Mouse (Mus musculus): ENCODE measurements around the gene Brpf1.
A peak's percentile ranks its signal among the peaks of the same experiment; 100 is the strongest.
"Not testable (repeated sequence)": the region's sequence is repeated elsewhere in the genome, so short reads cannot be mapped to it uniquely, and the experiment has no call there.

Brpf1 gene

DNA sequence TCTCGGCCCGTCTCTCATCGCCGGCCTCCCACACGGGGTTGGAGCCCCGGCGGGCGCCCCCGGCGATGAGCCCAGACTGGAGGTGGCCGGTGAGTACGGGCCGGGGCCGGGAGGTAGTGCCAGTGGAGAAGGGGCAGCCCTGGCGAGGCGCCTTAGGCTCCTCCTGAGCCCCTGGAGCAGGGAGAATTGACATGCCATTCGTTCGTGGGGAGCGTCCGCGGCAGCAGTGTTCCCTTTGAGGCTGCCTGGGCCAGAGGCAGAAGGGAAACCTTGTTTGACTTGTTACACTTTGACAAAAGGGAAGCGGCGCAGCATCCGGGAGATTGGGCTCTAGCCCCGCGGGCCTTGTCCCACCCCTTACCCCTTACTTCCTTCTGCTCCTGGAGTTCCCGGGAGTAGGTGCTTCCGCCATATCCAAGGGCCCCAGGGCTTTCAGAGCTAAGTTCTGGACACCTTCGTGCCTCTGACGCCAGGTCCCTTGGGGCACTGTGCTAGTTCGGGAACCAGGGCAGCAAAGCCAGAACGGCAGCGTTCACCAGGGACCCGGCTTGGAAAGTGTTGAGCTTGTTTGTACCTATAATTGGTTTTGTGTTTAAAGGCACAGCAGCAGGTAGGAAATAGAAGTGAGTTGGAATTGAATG lies 664 bp downstream of the Brpf1 start:
- DNase-seq (ENCODE audit: low spot score): peak; percentile 51

DNA sequence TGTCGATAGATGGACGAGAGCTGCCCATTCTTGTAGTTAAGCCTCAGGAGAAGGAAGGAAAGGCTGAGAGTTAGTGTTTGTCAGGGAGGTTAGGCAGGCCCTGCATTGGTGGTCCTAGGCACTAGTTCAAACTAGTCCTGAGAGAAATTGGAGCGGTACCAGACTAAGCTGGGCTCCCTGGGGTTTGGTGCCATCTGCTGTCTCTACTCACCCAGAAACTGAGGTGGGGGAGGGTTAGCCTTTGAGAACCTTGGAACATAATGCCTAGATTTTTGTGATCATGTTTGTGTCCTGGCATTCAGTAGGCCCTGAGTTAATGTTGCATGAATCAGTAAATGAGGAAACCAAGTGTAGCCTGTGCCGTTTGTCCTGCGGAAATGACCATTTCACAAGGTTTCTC lies 1.2 kb downstream of the Brpf1 start:
- no peak for DNase-seq (ENCODE audit: low spot score)

DNA sequence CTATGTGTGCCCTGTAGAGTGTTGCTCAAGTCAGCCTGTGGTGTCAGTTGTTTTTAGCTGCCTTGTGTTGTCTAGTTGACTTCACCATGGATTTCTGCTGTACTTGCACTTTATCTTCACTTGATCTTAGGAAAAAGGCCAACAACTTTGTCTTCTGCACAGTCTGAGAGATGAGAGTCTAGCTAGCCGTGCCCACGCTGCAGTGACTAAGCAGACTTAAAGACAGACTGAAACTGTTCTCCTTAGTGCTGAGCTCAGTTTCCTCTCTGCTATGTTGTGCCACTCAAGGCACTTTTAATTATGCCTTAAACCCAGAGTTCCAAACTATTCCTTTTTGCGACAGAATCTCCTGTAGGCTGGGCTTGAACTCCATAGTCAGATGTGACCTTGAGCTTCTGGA lies 9.0 kb downstream of the Brpf1 start:
- no peak for DNase-seq (ENCODE audit: low spot score)

DNA sequence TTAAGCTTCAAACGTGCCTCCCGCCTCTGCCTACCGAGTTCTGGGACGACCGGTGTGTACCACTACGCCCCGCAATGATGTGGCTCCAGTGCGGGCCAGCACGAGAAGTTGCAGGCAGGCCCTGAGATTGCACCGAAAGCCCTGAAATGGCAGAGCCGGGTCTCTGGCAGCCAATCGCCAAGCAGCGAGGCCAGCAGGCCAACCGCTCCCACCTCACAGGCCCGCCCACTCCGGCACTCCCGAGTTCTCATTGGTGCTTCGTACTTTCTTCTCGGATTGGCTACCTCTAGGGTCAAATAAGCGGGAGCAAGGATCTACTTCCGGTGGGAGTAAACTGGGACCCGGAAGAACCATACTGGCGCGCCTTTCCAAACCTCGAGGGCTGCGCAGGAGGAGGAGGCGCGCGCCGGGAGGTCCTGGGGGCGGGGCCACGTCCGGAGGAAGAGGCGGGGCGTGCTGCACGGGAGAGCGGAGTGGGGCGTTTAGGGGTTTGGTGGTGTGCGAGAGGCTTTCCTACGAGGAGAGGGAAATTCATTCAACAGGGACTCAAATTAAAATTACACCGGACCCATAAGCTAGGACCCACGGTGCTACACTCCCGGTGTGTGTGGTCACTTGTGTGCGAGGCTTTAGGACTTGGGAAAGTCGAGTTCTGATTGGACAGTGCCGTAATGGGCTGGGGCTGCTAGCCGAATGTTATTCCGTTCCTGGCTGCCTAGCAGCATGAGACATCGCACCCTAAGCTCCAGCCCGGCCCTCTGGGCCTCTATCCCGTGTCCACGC lies 19.8 kb downstream of the Brpf1 start, which contains the start of gene Ogg1:
Ogg1 (plus strand) TSS at position 440 of the 783 bp plus-strand sequence.
- peak; percentile 99 for DNase-seq (ENCODE audit: low spot score)

DNA sequence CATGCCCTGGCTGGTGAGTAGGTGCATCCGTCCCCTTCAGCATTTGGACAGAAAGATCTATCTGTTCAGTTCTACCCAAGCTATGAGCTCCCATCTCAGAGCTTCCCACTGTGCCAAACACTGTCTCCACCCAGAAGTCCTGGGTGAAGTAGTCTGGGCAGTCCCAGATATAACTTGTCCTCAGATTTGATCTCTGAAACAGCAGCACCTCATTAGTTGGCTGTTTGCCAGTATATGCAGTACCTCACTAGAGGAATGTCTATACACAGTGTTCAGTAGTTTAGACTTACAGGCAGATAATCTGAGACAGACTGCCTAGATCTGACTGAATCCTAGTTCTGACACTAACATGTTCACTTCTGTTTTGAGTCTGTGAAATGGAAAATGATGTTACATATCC lies 22.5 kb downstream of the Brpf1 start:
- no peak for DNase-seq (ENCODE audit: low spot score)

DNA sequence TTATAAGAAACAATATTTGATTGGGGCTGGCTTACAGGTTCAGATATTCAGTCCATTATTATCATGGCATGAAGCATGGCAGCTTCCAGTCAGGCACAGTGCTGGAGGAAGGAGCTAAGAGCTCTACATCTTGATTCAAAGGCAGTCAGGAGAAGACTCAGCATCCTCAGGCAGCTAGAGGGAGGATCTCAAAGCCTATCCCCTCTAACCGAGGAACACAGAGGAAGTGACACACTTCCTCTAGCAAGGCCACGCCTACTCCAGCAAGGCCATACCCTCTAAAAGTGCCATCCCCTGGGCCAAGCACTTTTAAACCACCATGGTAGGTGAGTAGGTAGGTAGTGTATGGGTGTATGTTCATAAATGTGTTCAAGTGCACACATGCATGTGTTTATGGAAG lies 23.6 kb downstream of the Brpf1 start:
- DNase-seq (ENCODE audit: low spot score): no peak

DNA sequence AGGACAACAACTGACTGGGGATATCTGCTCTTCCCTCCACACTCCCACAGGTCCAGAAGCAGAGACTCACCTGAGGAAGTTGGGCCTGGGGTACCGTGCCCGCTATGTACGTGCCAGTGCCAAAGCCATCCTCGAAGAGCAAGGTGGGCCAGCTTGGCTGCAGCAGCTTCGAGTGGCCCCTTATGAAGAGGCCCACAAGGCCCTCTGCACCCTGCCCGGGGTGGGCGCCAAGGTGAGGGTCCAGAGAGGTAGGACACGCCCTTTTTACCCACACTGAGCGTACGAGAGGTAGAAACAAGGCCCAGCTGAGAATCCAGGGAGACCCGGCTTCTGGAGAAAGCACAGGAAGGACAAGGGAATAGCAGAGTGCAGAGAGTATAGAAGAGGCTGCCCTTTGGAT lies 24.8 kb downstream of the Brpf1 start:
- DNase-seq (ENCODE audit: low spot score): no peak

DNA sequence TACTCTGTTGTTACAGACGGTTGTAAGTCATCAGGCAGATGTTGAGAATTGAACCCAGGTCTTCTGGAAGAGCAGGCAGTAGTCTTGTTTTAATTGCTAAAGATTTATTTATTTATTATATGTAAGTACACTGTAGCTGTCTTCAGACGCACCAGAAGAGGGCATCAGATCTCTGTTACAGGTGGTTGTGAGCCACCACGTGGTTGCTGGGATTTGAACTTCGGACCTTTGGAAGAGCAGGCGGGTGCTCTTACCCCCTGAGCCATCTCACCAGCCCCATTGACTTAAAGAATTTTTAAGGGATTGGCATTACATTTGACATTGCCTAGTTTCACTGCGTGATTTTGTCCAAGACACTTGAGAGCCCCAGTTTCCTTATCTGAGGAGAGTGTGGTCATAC lies 25.8 kb downstream of the Brpf1 start:
- DNase-seq (ENCODE audit: low spot score): not testable (repeated sequence)

DNA sequence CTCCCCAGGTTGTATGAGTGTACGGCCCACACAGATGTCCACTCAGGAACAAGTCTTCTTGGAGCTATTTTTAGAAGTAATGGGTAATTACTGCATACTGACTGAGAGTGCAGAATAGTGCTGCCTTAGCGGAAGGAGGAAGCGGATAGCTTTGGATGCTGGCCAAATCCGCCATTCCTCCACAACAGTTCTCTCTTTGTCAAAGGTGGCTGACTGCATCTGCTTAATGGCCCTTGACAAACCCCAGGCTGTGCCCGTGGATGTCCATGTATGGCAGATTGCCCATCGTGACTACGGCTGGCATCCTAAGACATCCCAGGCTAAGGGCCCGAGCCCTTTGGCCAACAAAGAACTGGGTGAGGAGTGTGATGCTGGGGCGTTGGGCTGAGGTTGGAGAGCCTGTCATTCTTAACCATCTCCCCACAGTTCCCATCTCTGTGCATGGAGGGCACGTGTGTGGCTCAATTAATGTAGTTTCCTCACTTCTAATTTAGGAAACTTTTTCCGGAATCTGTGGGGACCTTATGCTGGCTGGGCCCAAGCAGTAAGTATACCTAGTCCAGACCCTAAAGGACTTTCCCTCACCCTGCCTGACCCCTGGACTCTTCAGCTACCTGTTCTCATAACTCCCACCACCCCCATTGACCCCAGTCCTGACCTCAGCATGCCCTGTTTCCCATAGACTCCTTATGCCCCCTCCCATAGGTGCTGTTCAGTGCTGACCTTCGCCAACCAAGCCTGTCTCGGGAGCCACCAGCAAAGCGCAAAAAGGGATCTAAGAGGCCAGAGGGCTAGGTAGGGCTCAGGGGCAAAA lies 26.4 kb downstream of the Brpf1 start:
- DNase-seq (ENCODE audit: low spot score): no peak

DNA sequence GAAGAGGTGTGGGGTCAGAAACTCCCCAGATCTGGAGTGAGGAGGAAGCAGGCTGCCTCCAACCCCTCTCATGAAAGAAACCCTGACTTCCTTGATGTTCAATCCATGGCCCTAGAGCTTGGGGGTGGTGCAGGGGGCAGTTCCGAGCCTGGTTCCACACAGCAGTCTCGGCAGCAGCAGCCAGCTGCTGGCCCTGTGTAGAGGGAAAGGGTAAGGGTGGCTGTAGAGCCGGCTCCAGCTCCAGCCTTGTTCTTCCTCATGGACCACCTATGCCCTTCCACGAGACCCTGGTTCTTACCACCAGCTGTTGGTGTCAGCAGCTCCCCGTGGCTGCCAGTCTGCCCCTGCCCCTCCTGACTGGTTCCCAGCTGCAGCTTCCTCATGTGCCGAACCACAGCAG lies 27.3 kb downstream of the Brpf1 start:
- no peak for DNase-seq (ENCODE audit: low spot score)

DNA sequence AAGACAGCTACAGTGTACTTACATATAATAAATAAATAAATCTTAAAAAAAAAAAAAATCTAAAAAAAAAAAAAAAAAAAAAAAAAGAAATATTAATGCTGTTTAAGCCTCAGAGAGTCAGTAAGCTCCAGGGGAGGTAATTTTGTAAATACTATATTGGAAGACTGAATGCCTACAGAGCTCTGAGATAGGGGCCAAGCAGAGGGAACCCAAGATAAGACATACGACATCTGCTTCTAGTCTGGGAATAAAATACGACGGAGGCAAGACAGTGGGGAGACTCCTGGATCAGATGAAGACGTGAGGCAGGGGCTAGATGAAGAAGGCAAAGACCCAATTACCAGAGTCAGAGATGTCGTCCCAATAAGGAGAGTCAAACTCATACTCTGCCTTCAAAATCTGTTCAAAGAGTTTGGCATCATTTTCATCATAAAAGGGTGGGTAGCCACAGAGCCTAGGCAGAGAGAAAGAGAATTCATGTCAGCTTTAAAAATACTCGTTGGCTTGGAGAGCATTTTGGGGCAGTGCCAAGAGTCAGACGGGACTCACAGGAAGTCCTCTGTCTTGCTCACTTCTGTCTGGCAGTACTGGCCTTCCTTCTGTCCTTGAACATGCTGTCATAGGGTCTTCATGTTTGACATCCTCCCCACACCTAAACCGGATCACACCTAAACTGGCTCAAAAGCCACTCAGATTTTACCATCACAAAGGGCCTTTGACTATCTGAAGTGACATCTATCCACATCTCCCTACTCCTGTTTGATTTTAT lies 30.1 kb downstream of the Brpf1 start:
- no peak for DNase-seq (ENCODE audit: low spot score)

DNA sequence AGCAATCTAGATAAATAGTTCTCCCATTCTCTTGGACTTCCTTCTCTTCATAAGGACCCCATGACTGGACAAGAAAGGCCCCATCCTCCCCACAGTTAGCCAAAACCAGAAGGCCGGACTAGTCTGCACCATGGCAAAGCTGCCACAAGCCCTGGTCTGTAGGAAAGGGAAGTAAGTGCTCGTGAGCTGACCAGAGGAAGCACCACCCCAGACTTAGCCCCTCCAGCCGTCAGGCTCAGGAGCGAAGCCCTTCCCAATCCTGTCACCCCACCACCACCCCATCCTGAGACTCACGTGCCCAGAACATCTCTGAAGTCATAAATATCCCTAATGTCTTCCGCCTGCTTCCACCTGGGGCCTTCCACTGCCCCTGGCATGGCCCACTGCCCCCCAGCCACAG lies 34.6 kb downstream of the Brpf1 start:
- no peak for DNase-seq (ENCODE audit: low spot score)

DNA sequence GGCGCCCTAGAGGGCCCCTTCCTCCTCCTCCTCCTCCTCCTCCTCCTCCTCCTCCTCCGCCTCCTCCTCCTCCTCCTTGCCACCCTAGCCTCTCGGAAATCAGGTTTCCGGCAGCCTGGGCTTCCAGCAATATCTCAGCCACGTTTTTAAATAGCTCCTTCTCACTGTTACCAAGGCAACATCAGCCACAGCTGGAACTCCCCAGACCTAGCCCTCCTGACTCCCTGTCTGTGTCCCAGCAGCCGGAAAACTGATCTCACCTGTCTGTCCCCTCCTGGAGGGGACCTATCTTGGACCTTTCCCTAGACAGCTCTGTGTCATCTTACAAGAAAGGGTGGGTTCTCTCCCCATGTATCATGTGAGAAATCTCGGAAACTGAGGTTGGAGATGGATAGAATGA lies 35.4 kb downstream of the Brpf1 start:
- no peak for DNase-seq (ENCODE audit: low spot score)

DNA sequence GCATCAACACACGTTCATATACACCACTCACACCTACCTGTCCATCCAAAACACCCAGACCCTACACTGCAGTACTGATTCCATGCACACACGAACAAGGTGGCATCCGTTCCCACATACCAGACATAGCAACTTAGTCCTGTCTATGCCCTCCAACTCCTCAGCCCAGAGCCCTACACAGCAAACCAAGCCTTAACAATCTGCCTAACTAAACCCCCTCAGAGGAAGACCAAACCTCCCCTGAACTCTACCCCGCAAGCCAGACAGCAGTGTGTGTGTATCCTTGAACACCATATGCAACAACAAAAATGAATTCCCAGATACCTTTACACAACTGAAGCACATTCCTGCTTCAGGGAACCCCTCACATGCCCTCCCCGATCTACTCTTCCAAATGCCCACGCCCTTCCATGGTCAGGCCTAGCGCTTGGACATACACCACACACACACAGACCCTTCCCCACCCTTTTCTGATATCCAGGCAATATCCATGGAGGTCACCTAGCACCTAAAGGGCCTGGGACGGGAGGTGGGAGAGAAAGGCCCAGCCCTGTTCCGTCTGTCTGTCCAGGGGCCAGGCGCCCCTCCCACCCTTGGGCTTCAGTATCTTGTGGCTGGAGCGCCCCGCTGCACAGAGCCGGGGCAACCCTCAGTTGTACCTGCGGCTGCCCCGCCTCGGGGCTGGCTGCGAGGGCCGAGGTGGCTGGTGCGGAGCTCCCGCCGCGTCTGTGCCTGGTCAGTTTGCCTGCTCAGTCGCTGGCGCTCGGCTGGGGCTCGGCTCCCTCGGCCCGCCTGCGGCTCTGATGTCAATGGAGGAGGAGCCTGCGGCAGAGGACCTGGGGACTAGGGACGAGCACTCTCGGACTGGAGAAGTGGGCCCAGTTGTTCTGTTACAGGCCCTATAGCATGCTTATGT lies 36.5 kb downstream of the Brpf1 start, which contains the start of gene Camk1:
Camk1 (minus strand) TSS at position 808 of the 916 bp plus-strand sequence.
- peak; percentile 73 for DNase-seq (ENCODE audit: low spot score)

DNA sequence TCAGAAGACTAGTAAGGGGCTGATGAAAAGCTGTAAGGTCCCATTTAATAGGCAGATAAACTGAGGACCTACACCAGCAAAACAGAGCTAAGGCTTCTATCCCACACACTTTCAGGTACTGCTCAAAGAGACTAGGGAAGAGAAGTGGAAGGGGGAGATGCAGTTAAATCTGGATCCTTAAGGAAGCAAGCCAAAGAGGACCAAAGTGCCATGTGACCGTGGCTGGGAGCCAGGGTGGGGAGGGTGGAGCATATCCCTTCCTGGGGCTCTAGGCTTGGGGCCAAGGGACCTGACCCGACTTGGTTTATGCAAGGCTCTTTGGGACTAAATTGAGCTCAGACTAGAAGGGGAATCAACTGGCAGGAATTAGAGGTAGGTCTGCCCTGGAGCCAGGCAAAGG lies 37.4 kb downstream of the Brpf1 start:
- DNase-seq (ENCODE audit: low spot score): no peak

DNA sequence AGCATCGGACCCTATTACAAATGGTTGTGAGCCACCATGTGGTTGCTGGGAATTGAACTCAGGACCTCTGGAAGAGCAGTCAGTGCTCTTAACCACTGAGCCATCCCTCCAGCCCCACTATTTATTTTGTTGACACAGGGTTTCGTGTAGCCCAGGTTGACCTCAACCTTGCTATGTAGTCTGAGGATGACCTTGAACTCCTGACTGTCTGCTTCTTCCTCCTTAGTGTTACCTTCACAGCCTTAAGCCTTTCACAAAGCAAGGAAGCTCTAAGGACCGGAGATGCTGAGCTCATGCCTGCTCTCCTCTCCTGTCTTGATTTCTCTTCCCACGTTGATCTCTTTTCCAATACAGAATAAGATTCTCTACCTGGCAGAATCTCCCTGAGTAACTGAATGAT lies 40.0 kb downstream of the Brpf1 start:
- no peak for DNase-seq (ENCODE audit: low spot score)

DNA sequence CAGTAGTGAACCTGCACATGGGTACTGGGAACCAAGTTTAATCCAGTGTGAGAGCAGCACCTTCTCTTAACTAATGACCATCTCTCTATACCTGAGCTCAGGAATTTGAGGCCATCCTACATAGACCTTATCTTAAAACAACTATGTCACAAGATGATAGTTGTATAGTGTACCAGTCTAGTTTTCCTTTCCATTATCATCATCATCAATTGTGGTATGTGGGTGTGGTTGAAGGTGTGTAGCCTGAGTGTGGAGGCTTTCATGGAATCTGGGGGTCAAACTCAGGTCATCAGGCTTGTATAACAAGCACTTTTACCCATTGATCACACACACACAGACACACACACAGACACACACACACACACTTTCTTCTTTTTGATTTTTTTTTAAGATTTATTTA lies 43.6 kb downstream of the Brpf1 start:
- no peak for DNase-seq (ENCODE audit: low spot score)

DNA sequence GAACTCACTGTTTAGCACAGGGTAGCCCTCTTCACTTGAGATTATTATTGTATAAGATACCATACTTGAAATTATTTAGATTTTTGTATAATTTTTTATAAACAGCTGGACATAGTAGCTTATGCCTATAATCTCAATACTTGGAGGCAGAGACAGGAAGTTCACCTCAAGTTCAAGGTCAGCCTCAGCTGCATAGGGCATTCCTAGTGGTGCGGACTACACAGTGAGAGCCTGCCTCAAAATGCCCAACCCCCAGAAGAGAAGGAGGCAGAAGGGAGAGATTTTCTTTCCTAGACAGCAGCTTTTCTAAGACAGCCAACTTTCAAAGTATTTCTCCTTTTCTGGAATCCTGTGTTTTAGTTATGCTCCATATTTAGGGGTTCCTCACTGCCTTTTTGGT lies 44.2 kb downstream of the Brpf1 start:
- DNase-seq (ENCODE audit: low spot score): no peak

DNA sequence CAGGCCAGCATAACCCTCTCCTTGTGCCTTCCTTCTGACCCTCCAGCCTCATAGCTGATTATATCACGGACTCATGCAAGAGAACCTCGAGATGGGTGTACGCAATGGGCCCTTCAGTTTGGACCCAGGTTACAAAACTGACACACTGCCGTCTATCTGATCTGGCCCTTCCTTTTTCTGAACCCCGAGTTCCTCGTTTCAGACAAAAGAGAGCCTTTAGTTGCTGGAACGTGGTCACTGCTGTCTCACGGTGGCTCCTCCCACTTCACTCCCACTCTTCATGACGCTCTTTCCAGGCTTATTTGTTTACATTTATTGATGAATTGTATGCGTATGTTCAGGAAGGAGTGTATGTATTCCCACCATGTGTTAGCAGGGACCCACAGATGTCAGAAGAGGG lies 44.7 kb downstream of the Brpf1 start:
- no peak for DNase-seq (ENCODE audit: low spot score)

DNA sequence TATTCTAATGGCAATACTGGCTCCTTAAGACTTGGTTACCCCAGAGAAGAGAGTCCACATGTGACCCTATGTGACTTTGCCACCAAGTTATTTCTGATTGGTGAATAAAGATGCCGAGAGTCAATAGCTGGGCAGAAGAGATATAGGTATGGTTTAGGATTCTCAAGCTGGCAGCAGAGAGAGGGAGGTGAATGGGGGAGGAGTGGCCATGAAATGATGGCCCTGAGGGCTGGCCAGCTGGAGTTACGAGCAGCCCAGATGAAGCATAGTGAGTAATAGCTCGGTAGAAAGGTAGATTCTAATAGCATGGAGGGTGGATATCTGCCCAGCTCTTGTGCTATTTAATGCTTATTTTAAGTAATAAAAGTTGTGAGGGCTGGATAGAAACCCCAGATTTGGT lies 45.9 kb downstream of the Brpf1 start:
- DNase-seq (ENCODE audit: low spot score): no peak

DNA sequence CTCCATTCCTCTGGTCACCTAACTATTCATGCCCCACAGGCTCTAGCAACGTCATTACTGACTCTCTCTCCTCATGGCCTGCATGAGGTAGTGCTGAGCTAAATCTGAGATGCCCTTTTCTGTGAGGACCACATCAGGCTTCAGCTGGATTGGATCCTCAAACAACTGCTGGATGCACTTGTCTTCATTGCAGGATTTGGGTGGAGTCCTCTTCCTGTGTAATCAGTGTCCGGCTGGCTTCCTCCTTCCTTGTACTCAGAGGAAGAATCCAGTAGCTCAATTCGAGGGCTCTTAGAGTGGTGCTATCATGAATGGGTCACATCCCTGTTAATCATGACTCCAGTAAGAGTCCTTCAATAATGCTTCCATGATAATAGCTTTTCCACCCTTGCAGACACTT lies 46.8 kb downstream of the Brpf1 start:
- DNase-seq (ENCODE audit: low spot score): no peak
